9 mouse cellular contexts compared by ENCODE assay signal in the genomic region with DNA sequence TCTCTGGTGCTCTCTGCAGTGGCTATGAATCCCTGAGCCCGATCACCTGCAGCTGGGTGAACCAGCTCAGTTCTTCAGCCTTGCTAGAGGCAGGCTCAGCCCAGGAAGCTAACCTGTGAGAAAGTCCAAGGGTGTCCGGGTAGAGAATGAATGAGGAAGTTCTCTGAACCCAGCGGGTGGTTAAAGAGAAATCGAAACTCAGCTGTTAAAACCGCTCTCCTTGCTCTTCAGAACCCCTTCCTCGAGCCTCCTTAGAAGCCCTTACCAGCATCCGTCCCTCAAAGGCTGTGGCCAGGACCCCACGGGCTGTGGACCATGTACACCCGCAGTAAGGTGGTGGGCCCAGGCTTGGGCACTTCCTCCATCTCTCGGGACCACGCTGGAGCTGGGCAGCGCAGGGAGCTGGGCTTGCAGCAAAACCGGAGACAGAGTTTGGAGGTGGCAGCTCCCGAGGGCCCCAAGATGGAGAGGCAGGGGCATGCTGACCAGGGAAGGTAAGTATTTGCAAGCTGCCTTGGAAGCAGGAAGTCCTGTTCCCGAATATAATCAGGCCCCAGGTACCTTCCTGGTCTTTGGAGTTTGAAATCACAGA. TPM values are rescaled to one million over a fixed set of nuclear protein-coding genes. Genes with fewer than 3 reads are reported as not detected.
DNase-seq lines count a peak whose midpoint lies in the region; ATAC-seq lines count a peak whose summit lies in the region.
"Had no signal": no experiment of that assay in that cellular context is flagged by ENCODE, and none has a peak within 500 bp of the region (broad histone marks: within the 10 kb centered on the region; RNA-seq: fewer than 3 reads in every experiment).

A gene (plus strand): TSS at position 69 of the 592 bp plus-strand sequence.

- no peak within 1 kb of the TSS for H3K9ac ChIP-seq in liver, embryonic 11.5 days (ENCODE audit: low read depth, low read length)
- no peak within 1 kb of the TSS for H3K9ac ChIP-seq in hindbrain, embryonic 13.5 days

- peak; percentile 11 to 22 for DNase-seq in heart, adult 18-20 months
- DNase-seq in heart, postnatal 25 days (ENCODE audit: low spot score): no peak
- DNase-seq in liver, embryonic 11.5 days (ENCODE audit: low spot score): no peak
- DNase-seq in skeletal muscle tissue, adult 2 months (ENCODE audit: low read depth, low spot score): peak; percentile 13
- DNase-seq in layer of hippocampus, postnatal 25 days (ENCODE audit: extremely low spot score in 1 of 2, low spot score in 1 of 2): no peak
- DNase-seq in cerebellum, postnatal 14 days: no peak

- peak within 1 kb of the TSS; percentile 36 for H3K4me3 ChIP-seq in liver, embryonic 11.5 days (ENCODE audit: low read depth, low read length)
- no peak within 1 kb of the TSS for H3K4me3 ChIP-seq in hindbrain, embryonic 13.5 days

- no peaks in the 10 kb centered on the region for H3K4me1 ChIP-seq in liver, embryonic 11.5 days (replicated peaks; ENCODE audit: control insufficient read depth, insufficient read depth, low read length)
- no peaks in the 10 kb centered on the region for H3K4me1 ChIP-seq in hindbrain, embryonic 13.5 days (replicated peaks)

- peak; percentile 92 for ATAC-seq in granulocyte monocyte progenitor cell, adult 5-6 weeks (replicated peaks; ENCODE audit: poor library complexity, severe bottlenecking)
- ATAC-seq in liver, embryonic 11.5 days (replicated peaks; ENCODE audit: low FRiP score): no peak
- no peak for ATAC-seq in hindbrain, embryonic 13.5 days (ENCODE audit: low FRiP score)

- intact Hi-C loops in heart, postnatal 25 days (cut with DNase I): no loop called here

- H3K27me3 ChIP-seq in liver, embryonic 11.5 days (replicated peaks; ENCODE audit: control insufficient read depth, insufficient read depth, low read length): no peaks in the 10 kb centered on the region
- H3K27me3 ChIP-seq in hindbrain, embryonic 13.5 days: no peaks in the 10 kb centered on the region

- 39% methylated on average over 15 of the region's 15 CpGs for WGBS in liver, embryonic 11.5 days
- 66% methylated on average over 15 of the region's 15 CpGs for WGBS in hindbrain, embryonic 13.5 days

- peak within 1 kb of the TSS; percentile 47 for H3K4me2 ChIP-seq in liver, embryonic 11.5 days
- H3K4me2 ChIP-seq in hindbrain, embryonic 13.5 days: no peak within 1 kb of the TSS

- H3K36me3 ChIP-seq in liver, embryonic 11.5 days (ENCODE audit: control insufficient read depth, insufficient read depth, low read length): no peaks in the 10 kb centered on the region
- no peaks in the 10 kb centered on the region for H3K36me3 ChIP-seq in hindbrain, embryonic 13.5 days
- H3K36me3 ChIP-seq: G1E had no signal

- no peaks in the 10 kb centered on the region for H3K9me3 ChIP-seq in liver, embryonic 11.5 days (ENCODE audit: control insufficient read depth, low read length)
- H3K9me3 ChIP-seq in hindbrain, embryonic 13.5 days: no peaks in the 10 kb centered on the region

- no peak within 1 kb of the TSS for H3K27ac ChIP-seq in liver, embryonic 11.5 days (ENCODE audit: low read depth, low read length)
- no peak within 1 kb of the TSS for H3K27ac ChIP-seq in hindbrain, embryonic 13.5 days

RNA-seq across cellular contexts. Expression of the gene that starts here (rescaled TPM):
- 1 to 10 TPM in 1 of 2 experiments, under 1 TPM in 1; 0.45 to 3.2 TPM for total RNA-seq in heart, adult 18-20 months (2021)
- total RNA-seq in heart, postnatal 25 days (2021): under 1 TPM; 0.52 to 0.81 TPM
- 6.5 and 9.5 TPM in 2 replicates for total RNA-seq in granulocyte monocyte progenitor cell, adult 5-6 weeks (2014; fragmentation: Nextera tagmentation)
- total RNA-seq in granulocyte monocyte progenitor cell, adult 5-6 weeks (2017): 19.0 and 26.5 TPM in 2 replicates
- polyA plus RNA-seq in liver, embryonic 11.5 days (2014; fragmentation: Nextera tagmentation; extraction: Ambion mirVana): 0.91 and 0.97 TPM in 2 replicates
- 0.30 and 0.31 TPM in 2 replicates for polyA plus RNA-seq in hindbrain, embryonic 13.5 days (2015; fragmentation: Nextera tagmentation; extraction: Ambion mirVana)
- total RNA-seq in layer of hippocampus, postnatal 25 days (2021): under 1 TPM in 1 of 2 experiments, not detected in 1; 0.38 TPM
- total RNA-seq: G1E had no signal
- polyA plus RNA-seq: G1E had no signal

Comparison
In these comparisons a context has a peak if more than half of its experiments do, and no peak if none do; other contexts are left out.
1. DNase-seq: peak in heart, adult 18-20 months (2 of 2) and skeletal muscle tissue, adult 2 months (single experiment); none in heart, postnatal 25 days (single experiment), liver, embryonic 11.5 days (single experiment), layer of hippocampus, postnatal 25 days (0 of 2) and cerebellum, postnatal 14 days (0 of 2).